Mouse (Mus musculus) spleen, adult 2 months (tissue): ENCODE measurements around the gene Pum1.

Experiments
- CTCF ChIP-seq: fragments of 200-500 bp; IDR thresholded peaks from 2 replicates; pipeline ENCODE4 v1.5.1; 2011; ENCODE audit warnings: mild to moderate bottlenecking, inconsistent platforms; ENCODE audit not compliant: insufficient read depth, insufficient read length, insufficient replicate concordance; ENCODE audit errors: extremely low read depth
- POLR2A ChIP-seq: fragments of 200-500 bp; IDR thresholded peaks from 2 replicates; pipeline ENCODE4 v1.6.1; 2011; ENCODE audit warnings: low read depth, low read length, inconsistent platforms

GRCm38 (mm10) chr4:130784755-130785154 lies 121.6 kb downstream of the Pum1 start:
- peak; percentile 35; the same call in 1 of the 2 replicates for TF ChIP-seq CTCF
- no peak for TF ChIP-seq POLR2A
